Mouse (Mus musculus) stomach, embryonic 14.5 days (tissue): Measurements from ENCODE around the gene Pacsin3. TPM values are rescaled to one million over a fixed set of nuclear protein-coding genes. Genes with fewer than 3 reads are reported as not detected.

Experiments used
- ATAC-seq: fragments of 200-750 bp; cut with Nextera tagmentation; 2 replicates; pipeline ENCODE4 v1.8.0; 2017; ENCODE audit warnings: low read depth, moderate TSS enrichment; ENCODE audit not compliant: insufficient number of reproducible peaks, insufficient read depth, low FRiP score
- H3K27ac ChIP-seq: fragments of 300-500 bp; sonication (generic); 2 replicates; pipeline ENCODE4 v1.5.1; 2014; ENCODE audit warnings: mild to moderate bottlenecking, low read length, moderate library complexity, mixed read lengths
- H3K27me3 ChIP-seq: fragments of 300-500 bp; sonication (generic); 2 replicates; pipeline ENCODE4 v1.6.1; 2014; ENCODE audit warnings: low read length, control low read depth, mixed read lengths; ENCODE audit not compliant: control insufficient read depth, insufficient read depth
- H3K36me3 ChIP-seq: fragments of 300-500 bp; sonication (generic); 2 replicates; pipeline ENCODE4 v1.6.1; 2014; ENCODE audit warnings: mild to moderate bottlenecking, control low read depth, low read length, moderate library complexity, mixed read lengths; ENCODE audit not compliant: control insufficient read depth, insufficient read depth
- H3K4me1 ChIP-seq: fragments of 300-500 bp; sonication (generic); 2 replicates; pipeline ENCODE4 v1.6.1; 2014; ENCODE audit warnings: low read length, control low read depth, mixed read lengths; ENCODE audit not compliant: control insufficient read depth, insufficient read depth
- H3K4me2 ChIP-seq: fragments of 300-500 bp; sonication (generic); replicated peaks from 2 replicates; pipeline ENCODE4 v1.6.1; 2014; ENCODE audit warnings: low read depth, low read length, control low read depth
- H3K4me3 ChIP-seq: fragments of 300-500 bp; sonication (generic); 2 replicates; pipeline ENCODE4 v1.5.1; 2014; ENCODE audit warnings: low read depth, low read length, control low read depth
- H3K9ac ChIP-seq: fragments of 300-500 bp; sonication (generic); replicated peaks from 2 replicates; pipeline ENCODE4 v1.6.1; 2014; ENCODE audit warnings: low read depth, mild to moderate bottlenecking, control low read depth, low read length, moderate library complexity, mixed read lengths
- H3K9me3 ChIP-seq: fragments of 300-500 bp; sonication (generic); 2 replicates; pipeline ENCODE4 v1.6.1; 2016; ENCODE audit warnings: low read depth, low read length, control low read depth; ENCODE audit not compliant: control insufficient read depth
- WGBS: fragments of 180-500 bp; shearing (Covaris S2); extraction: QIAGEN DNeasy Blood & Tissue Kit; methylation state at CpG from one replicate; pipeline ENCODE4 v1.1.7; 2014; 5-methylcytosine and 5-hydroxymethylcytosine counted together
- polyA plus RNA-seq: library from polyadenylated mRNA; unstranded; fragments of >200 nt; fragmentation: Nextera tagmentation; extraction: Ambion mirVana; gene quantifications from 2 replicates; pipeline ENCODE4 v1.2.1, GENCODE M21; 2014

The Pacsin3 gene
- polyA plus RNA-seq, 1 experiment from 2014 or later: 40.9 TPM

GRCm38 (mm10) chr2:91268042-91268441, 12.3 kb downstream of the Pacsin3 start:
- WGBS: 95% methylated on average over 3 of the region's 3 CpGs
- no peaks in the 10 kb centered on the region for H3K9me3 ChIP-seq
- peaks cover 67% of the 10 kb centered on the region for H3K36me3 ChIP-seq
- no peak overlapping the region for H3K4me2 ChIP-seq
- H3K4me1 ChIP-seq: peaks cover 10% of the 10 kb centered on the region; the same call in 1 of the 2 replicates
- ATAC-seq: no peak
- H3K4me3 ChIP-seq: no peak overlapping the region
- H3K27ac ChIP-seq: no peak overlapping the region
- no peak overlapping the region for H3K9ac ChIP-seq
- no peaks in the 10 kb centered on the region for H3K27me3 ChIP-seq

GRCm38 (mm10) chr2:91268706-91269105, 13.0 kb downstream of the Pacsin3 start:
- H3K27me3 ChIP-seq: no peaks in the 10 kb centered on the region
- ATAC-seq: no peak
- H3K9me3 ChIP-seq: no peaks in the 10 kb centered on the region
- no peak overlapping the region for H3K27ac ChIP-seq
- WGBS: 75% methylated on average over 2 of the region's 2 CpGs
- H3K4me2 ChIP-seq: no peak overlapping the region
- H3K36me3 ChIP-seq: peaks cover 67% of the 10 kb centered on the region
- H3K4me3 ChIP-seq: no peak overlapping the region
- no peak overlapping the region for H3K9ac ChIP-seq
- H3K4me1 ChIP-seq: peaks cover 10% of the 10 kb centered on the region; the same call in 1 of the 2 replicates

- H3K9me3 ChIP-seq: no peaks in the 10 kb centered on the region
- H3K4me2 ChIP-seq: no peak overlapping the region
- no peak overlapping the region for H3K4me3 ChIP-seq
- H3K4me1 ChIP-seq: peaks cover 4% of the 10 kb centered on the region; the same call in 1 of the 2 replicates
- H3K27ac ChIP-seq: no peak overlapping the region
- H3K9ac ChIP-seq: no peak overlapping the region
- H3K36me3 ChIP-seq: peaks cover 75% of the 10 kb centered on the region
- 96% methylated on average over 8 of the region's 8 CpGs for WGBS
- H3K27me3 ChIP-seq: no peaks in the 10 kb centered on the region
- no peak for ATAC-seq
These were observed 14.0 kb downstream of the Pacsin3 start for GRCm38 (mm10) chr2:91269687-91270133.

- Histone ChIP-seq H3K27ac (no peak overlapping the region), H3K4me2 (no peak overlapping the region), H3K4me3 (no peak overlapping the region), H3K27me3 (no peaks in the 10 kb centered on the region), H3K4me1 (no peaks in the 10 kb centered on the region), H3K9ac (no peak overlapping the region), H3K36me3 (peaks cover 27% of the 10 kb centered on the region), H3K9me3 (no peaks in the 10 kb centered on the region)
- 31% methylated on average over 10 of the region's 10 CpGs for WGBS
- peak; percentile 44 for ATAC-seq
These were observed 23.1 kb downstream of the Pacsin3 start for GRCm38 (mm10) chr2:91278749-91279371.

GRCm38 (mm10) chr2:91279372-91279755, 23.6 kb downstream of the Pacsin3 start:
- no peaks in the 10 kb centered on the region for H3K4me1 ChIP-seq
- no peaks in the 10 kb centered on the region for H3K27me3 ChIP-seq
- WGBS: 67% methylated on average over 2 of the region's 2 CpGs
- ATAC-seq: no peak
- no peak overlapping the region for H3K27ac ChIP-seq
- H3K4me3 ChIP-seq: no peak overlapping the region
- peaks cover 22% of the 10 kb centered on the region for H3K36me3 ChIP-seq
- no peaks in the 10 kb centered on the region for H3K9me3 ChIP-seq
- no peak overlapping the region for H3K9ac ChIP-seq
- no peak overlapping the region for H3K4me2 ChIP-seq

- H3K36me3 ChIP-seq: peaks cover 8% of the 10 kb centered on the region
- H3K9me3 ChIP-seq: no peaks in the 10 kb centered on the region
- no peak overlapping the region for H3K9ac ChIP-seq
- H3K4me1 ChIP-seq: no peaks in the 10 kb centered on the region
- WGBS: 36% methylated on average over 5 of the region's 5 CpGs
- H3K27me3 ChIP-seq: no peaks in the 10 kb centered on the region
- H3K27ac ChIP-seq: no peak overlapping the region
- no peak overlapping the region for H3K4me3 ChIP-seq
- H3K4me2 ChIP-seq: no peak overlapping the region
- ATAC-seq: peak; percentile 84
These were observed 25.6 kb downstream of the Pacsin3 start for GRCm38 (mm10) chr2:91281366-91281765.

- WGBS: 81% methylated on average over 3 of the region's 3 CpGs
- ATAC-seq: no peak
- no peak overlapping the region for H3K27ac ChIP-seq
These were observed 28.2 kb downstream of the Pacsin3 start for GRCm38 (mm10) chr2:91283972-91284371.

GRCm38 (mm10) chr2:91284375-91285199, 28.8 kb downstream of the Pacsin3 start:
- ATAC-seq: no peak
- 57% methylated on average over 13 of the region's 13 CpGs for WGBS
- Histone ChIP-seq H3K9ac (no peak overlapping the region), H3K4me2 (no peak overlapping the region), H3K4me1 (no peaks in the 10 kb centered on the region), H3K27me3 (no peaks in the 10 kb centered on the region), H3K4me3 (no peak overlapping the region), H3K36me3 (no peaks in the 10 kb centered on the region; the same call in 1 of the 2 replicates), H3K9me3 (no peaks in the 10 kb centered on the region), H3K27ac (no peak overlapping the region; the same call in 1 of the 2 replicates)

More at GRCm38 (mm10) chr2:91283972-91284371, 28.2 kb downstream of the Pacsin3 start:
- H3K4me3 ChIP-seq: no peak overlapping the region
- no peaks in the 10 kb centered on the region for H3K27me3 ChIP-seq
- no peaks in the 10 kb centered on the region for H3K9me3 ChIP-seq
- H3K4me1 ChIP-seq: no peaks in the 10 kb centered on the region
- H3K4me2 ChIP-seq: no peak overlapping the region
- H3K36me3 ChIP-seq: no peaks in the 10 kb centered on the region; the same call in 1 of the 2 replicates
- no peak overlapping the region for H3K9ac ChIP-seq
